ENCODE assay signal across 8 mouse cellular contexts in the genomic region with DNA sequence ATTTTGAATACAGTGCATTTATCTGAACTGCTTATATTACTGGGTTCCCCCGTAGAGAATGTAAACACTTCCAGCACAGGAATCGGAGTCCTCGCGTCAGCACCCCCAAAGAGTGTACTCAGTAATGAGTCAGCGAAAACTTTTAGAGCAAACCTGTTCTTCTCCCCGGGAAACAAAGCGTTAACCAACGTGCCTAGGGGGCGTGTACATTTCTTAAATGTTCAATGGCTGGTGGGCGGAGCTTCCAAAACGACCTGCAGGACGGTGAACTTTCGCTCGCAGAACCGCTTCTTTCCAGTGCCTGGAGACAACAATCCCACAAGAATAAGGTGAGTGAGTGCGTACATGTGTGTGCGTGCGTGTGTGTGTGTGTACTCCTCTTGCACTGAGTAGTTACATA. TPM values are rescaled to one million over a fixed set of nuclear protein-coding genes. Genes with fewer than 3 reads are reported as not detected.
DNase-seq lines count a peak whose midpoint lies in the region; ATAC-seq and TF ChIP-seq lines count a peak whose summit lies in the region.

No protein-coding gene starts in this region.

- no peak for TF ChIP-seq POLR2A in limb, embryonic 14.5 days (IDR thresholded peaks at IDR 0.05; ENCODE audit: borderline replicate concordance, extremely low read depth, insufficient read depth, insufficient read length)

- no peaks in the 10 kb centered on the region for H3K36me3 ChIP-seq in forebrain, embryonic 11.5 days (ENCODE audit: control insufficient read depth, insufficient read depth, low read length)
- H3K36me3 ChIP-seq in hindbrain, embryonic 13.5 days, result no peaks in the 10 kb centered on the region
- no peaks in the 10 kb centered on the region for H3K36me3 ChIP-seq in limb, embryonic 14.5 days (ENCODE audit: control insufficient read depth, insufficient read depth, low read length)
- H3K36me3 ChIP-seq in midbrain, embryonic 14.5 days (ENCODE audit: control insufficient read depth, insufficient read depth, low read length), result no peaks in the 10 kb centered on the region

- peak overlapping the region; percentile 28 for H3K9ac ChIP-seq in forebrain, embryonic 11.5 days (ENCODE audit: low read length)
- H3K9ac ChIP-seq in hindbrain, embryonic 13.5 days, result 0 out of 2 replicates have a peak overlapping the region, but pooled peaks have one; percentile 26
- peak overlapping the region; percentile 40 for H3K9ac ChIP-seq in limb, embryonic 14.5 days (ENCODE audit: low read depth, low read length, severe bottlenecking)
- no peak overlapping the region for H3K9ac ChIP-seq in midbrain, embryonic 14.5 days (replicated peaks; ENCODE audit: low read length)

- H3K4me3 ChIP-seq in forebrain, embryonic 11.5 days (ENCODE audit: low read depth, low read length), result peak overlapping the region; percentile 37
- peak overlapping the region; percentile 33 for H3K4me3 ChIP-seq in hindbrain, embryonic 13.5 days
- H3K4me3 ChIP-seq in limb, embryonic 14.5 days (replicated peaks; ENCODE audit: low read length), result peak overlapping the region; percentile 41
- H3K4me3 ChIP-seq in midbrain, embryonic 14.5 days (replicated peaks; ENCODE audit: low read depth, low read length), result peak overlapping the region; percentile 26

- DNase-seq in cerebellum, adult 18-20 months, result peak; percentile 20 to 24
- no peak for DNase-seq in cerebellum, postnatal 4 days (ENCODE audit: low spot score in 2 of 2)
- DNase-seq in adrenal gland, postnatal 25 days, result peak; percentile 58
- DNase-seq in forebrain, embryonic 11.5 days (ENCODE audit: low spot score), result peak; percentile 88
- DNase-seq in limb, embryonic 14.5 days (ENCODE audit: low spot score), result peak; percentile 91
- peak; percentile 81 for DNase-seq in midbrain, embryonic 14.5 days
- peak; percentile 52 to 66 for DNase-seq in spleen, postnatal 36 days (ENCODE audit: low spot score in 2 of 2)

- ATAC-seq in forebrain, embryonic 11.5 days (replicated peaks; ENCODE audit: low FRiP score), result peak; percentile 67
- peak; percentile 58; the same call in 1 of the 2 replicates for ATAC-seq in hindbrain, embryonic 13.5 days (ENCODE audit: low FRiP score)
- ATAC-seq in limb, embryonic 14.5 days (ENCODE audit: low FRiP score, low read depth), result peak; percentile 79
- ATAC-seq in midbrain, embryonic 14.5 days (ENCODE audit: low FRiP score, low TSS enrichment), result no peak

- H3K27ac ChIP-seq in forebrain, embryonic 11.5 days (ENCODE audit: low read depth, low read length), result no peak overlapping the region
- H3K27ac ChIP-seq in hindbrain, embryonic 13.5 days, result no peak overlapping the region
- peak overlapping the region; percentile 68; the same call in 1 of the 2 replicates for H3K27ac ChIP-seq in limb, embryonic 14.5 days (replicated peaks; ENCODE audit: low read depth, low read length)
- H3K27ac ChIP-seq in midbrain, embryonic 14.5 days (replicated peaks; ENCODE audit: low read depth, low read length), result no peak overlapping the region

- H3K4me1 ChIP-seq in forebrain, embryonic 11.5 days (replicated peaks; ENCODE audit: control insufficient read depth, insufficient read depth, low read length), result peaks cover 5% of the 10 kb centered on the region; the same call in 1 of the 2 replicates
- H3K4me1 ChIP-seq in hindbrain, embryonic 13.5 days (replicated peaks), result peaks cover 20% of the 10 kb centered on the region
- H3K4me1 ChIP-seq in limb, embryonic 14.5 days (ENCODE audit: control insufficient read depth, insufficient read depth, low read length), result no peaks in the 10 kb centered on the region; the same call in 1 of the 2 replicates
- H3K4me1 ChIP-seq in midbrain, embryonic 14.5 days (ENCODE audit: control insufficient read depth, insufficient read depth, low read length), result 0 out of 2 replicates have a peak, but pooled peaks cover 7% of the 10 kb centered on the region

- H3K9me3 ChIP-seq in forebrain, embryonic 11.5 days (ENCODE audit: control insufficient read depth, low read length), result no peaks in the 10 kb centered on the region
- no peaks in the 10 kb centered on the region for H3K9me3 ChIP-seq in hindbrain, embryonic 13.5 days
- no peaks in the 10 kb centered on the region for H3K9me3 ChIP-seq in limb, embryonic 14.5 days (ENCODE audit: control insufficient read depth, low read length)
- H3K9me3 ChIP-seq in midbrain, embryonic 14.5 days (ENCODE audit: control insufficient read depth, low read length), result no peaks in the 10 kb centered on the region

- peak overlapping the region; percentile 60 for H3K4me2 ChIP-seq in forebrain, embryonic 11.5 days (ENCODE audit: low read depth, low read length, severe bottlenecking)
- H3K4me2 ChIP-seq in hindbrain, embryonic 13.5 days, result peak overlapping the region; percentile 57
- H3K4me2 ChIP-seq in limb, embryonic 14.5 days (replicated peaks; ENCODE audit: low read depth, low read length, severe bottlenecking), result peak overlapping the region; percentile 72
- H3K4me2 ChIP-seq in midbrain, embryonic 14.5 days (ENCODE audit: low read length), result peak overlapping the region; percentile 60

- no peaks in the 10 kb centered on the region for H3K27me3 ChIP-seq in forebrain, embryonic 11.5 days (ENCODE audit: control insufficient read depth, insufficient read depth, low read length)
- peaks cover 8% of the 10 kb centered on the region; the same call in 1 of the 2 replicates for H3K27me3 ChIP-seq in hindbrain, embryonic 13.5 days
- no peaks in the 10 kb centered on the region for H3K27me3 ChIP-seq in limb, embryonic 14.5 days (ENCODE audit: control insufficient read depth, insufficient read depth, low read length)
- H3K27me3 ChIP-seq in midbrain, embryonic 14.5 days (ENCODE audit: control insufficient read depth, insufficient read depth, low read length), result no peaks in the 10 kb centered on the region

- under 1% methylated on average over 18 of the region's 18 CpGs for WGBS in forebrain, embryonic 11.5 days
- WGBS in hindbrain, embryonic 13.5 days, result under 1% methylated on average over 18 of the region's 18 CpGs
- under 1% methylated on average over 18 of the region's 18 CpGs for WGBS in limb, embryonic 14.5 days
- 1% methylated on average over 18 of the region's 18 CpGs for WGBS in midbrain, embryonic 14.5 days

RNA-seq across cellular contexts. Expression of gene Gsta4, which starts 9.2 kb away (rescaled TPM):
- total RNA-seq in adrenal gland, postnatal 25 days (2021), result 33.4 and 39.6 TPM in 2 replicates
- 55.0 and 58.5 TPM in 2 replicates for polyA plus RNA-seq in forebrain, embryonic 11.5 days (2014; fragmentation: Nextera tagmentation; extraction: Ambion mirVana)
- polyA plus RNA-seq in hindbrain, embryonic 13.5 days (2015; fragmentation: Nextera tagmentation; extraction: Ambion mirVana), result 27.5 and 34.4 TPM in 2 replicates
- 35.2 and 47.5 TPM in 2 replicates for polyA plus RNA-seq in limb, embryonic 14.5 days (2012; rRNA removed)
- polyA plus RNA-seq in limb, embryonic 14.5 days (2014; fragmentation: Nextera tagmentation; extraction: Ambion mirVana), result 68.2 and 76.4 TPM in 2 replicates
- 11.1 and 15.5 TPM in 2 replicates for polyA plus RNA-seq in midbrain, embryonic 14.5 days (2014; fragmentation: Nextera tagmentation; extraction: Ambion mirVana)

RNA-seq across cellular contexts. Expression of gene Gsta1, which starts 38.7 kb away (rescaled TPM):
- total RNA-seq in adrenal gland, postnatal 25 days (2021), result 1.1 TPM in 1 of 2 replicates, not detected in the other
- not detected in 2 replicates for polyA plus RNA-seq in forebrain, embryonic 11.5 days (2014; fragmentation: Nextera tagmentation; extraction: Ambion mirVana)
- not detected in 2 replicates for polyA plus RNA-seq in hindbrain, embryonic 13.5 days (2015; fragmentation: Nextera tagmentation; extraction: Ambion mirVana)
- polyA plus RNA-seq in limb, embryonic 14.5 days (2012; rRNA removed), result 0.55 TPM in 1 of 2 replicates, not detected in the other
- polyA plus RNA-seq in limb, embryonic 14.5 days (2014; fragmentation: Nextera tagmentation; extraction: Ambion mirVana), result 0.90 and 3.2 TPM in 2 replicates
- not detected in 2 replicates for polyA plus RNA-seq in midbrain, embryonic 14.5 days (2014; fragmentation: Nextera tagmentation; extraction: Ambion mirVana)

Comparison
In these comparisons a context has a peak if more than half of its experiments do, and no peak if none do; other contexts are left out.
1. DNase-seq: peak in cerebellum, adult 18-20 months (2 of 2), adrenal gland, postnatal 25 days (single experiment), forebrain, embryonic 11.5 days (single experiment), limb, embryonic 14.5 days (single experiment), midbrain, embryonic 14.5 days (single experiment) and spleen, postnatal 36 days (2 of 2); none in cerebellum, postnatal 4 days (0 of 2).
2. Peak in every context shown above with its lines, with median percentiles within 50 percentile points of each other: H3K4me2 ChIP-seq and H3K4me3 ChIP-seq.